Mouse (Mus musculus) kidney, embryonic 15.5 days (tissue): ENCODE results near the gene Cacna2d1. TPM values are rescaled to one million over a fixed set of nuclear protein-coding genes. Genes with fewer than 3 reads are reported as not detected.

Source experiments
- ATAC-seq: fragments of 200-750 bp; cut with Nextera tagmentation; replicated peaks from 2 replicates; pipeline ENCODE4 v1.8.0; 2017; ENCODE audit warnings: moderate TSS enrichment; ENCODE audit not compliant: low FRiP score
- H3K27ac ChIP-seq: fragments of 300-500 bp; sonication (generic); 2 replicates; pipeline ENCODE4 v1.5.1; 2015; ENCODE audit warnings: mild to moderate bottlenecking, inconsistent platforms
- H3K27me3 ChIP-seq: fragments of 300-500 bp; sonication (generic); 2 replicates; pipeline ENCODE4 v1.6.1; 2015; ENCODE audit warnings: inconsistent platforms
- H3K36me3 ChIP-seq: fragments of 300-500 bp; sonication (generic); 2 replicates; pipeline ENCODE4 v1.6.1; 2015; ENCODE audit warnings: inconsistent platforms
- H3K4me1 ChIP-seq: fragments of 300-500 bp; sonication (generic); 2 replicates; pipeline ENCODE4 v1.6.1; 2015; ENCODE audit warnings: inconsistent platforms
- H3K4me2 ChIP-seq: fragments of 300-500 bp; sonication (generic); 2 replicates; pipeline ENCODE4 v1.6.1; 2015; ENCODE audit warnings: moderate library complexity, mild to moderate bottlenecking, inconsistent platforms
- H3K4me3 ChIP-seq: fragments of 300-500 bp; sonication (generic); replicated peaks from 2 replicates; pipeline ENCODE4 v1.5.1; 2015; ENCODE audit warnings: mild to moderate bottlenecking, inconsistent platforms
- H3K9ac ChIP-seq: fragments of 300-500 bp; sonication (generic); 2 replicates; pipeline ENCODE4 v1.6.1; 2015; ENCODE audit warnings: mild to moderate bottlenecking, inconsistent platforms
- H3K9me3 ChIP-seq: fragments of 300-500 bp; sonication (generic); replicated peaks from 2 replicates; pipeline ENCODE4 v1.6.1; 2016; ENCODE audit warnings: inconsistent platforms
- WGBS: fragments of 180-500 bp; shearing (Covaris S2); methylation state at CpG from one replicate; pipeline ENCODE4 v1.1.7; 2015; ENCODE audit warnings: mixed read lengths; 5-methylcytosine and 5-hydroxymethylcytosine counted together
- polyA plus RNA-seq: library from polyadenylated mRNA; unstranded; fragments of >200 nt; fragmentation: Nextera tagmentation; extraction: Ambion mirVana; gene quantifications from 2 replicates; pipeline ENCODE4 v1.2.1, GENCODE M21; 2015

Gene Cacna2d1
- polyA plus RNA-seq, 1 experiment from 2014 or later: 18.4 TPM

GRCm38 (mm10) chr5:16189878-16190277 is 255.4 kb downstream of the Cacna2d1 start:
- 47% methylated on average over 4 of the region's 4 CpGs for whole genome bisulfite sequencing
- no peak overlapping the region for H3K9ac ChIP-seq
- ATAC-seq: no peak
- no peaks in the 10 kb centered on the region for H3K36me3 ChIP-seq
- no peaks in the 10 kb centered on the region for H3K27me3 ChIP-seq
- H3K27ac ChIP-seq: no peak overlapping the region
- H3K4me1 ChIP-seq: no peaks in the 10 kb centered on the region
- no peaks in the 10 kb centered on the region for H3K9me3 ChIP-seq
- no peak overlapping the region for H3K4me2 ChIP-seq
- H3K4me3 ChIP-seq: no peak overlapping the region

- Histone ChIP-seq H3K9me3 (no peaks in the 10 kb centered on the region), H3K4me1 (no peaks in the 10 kb centered on the region), H3K27me3 (no peaks in the 10 kb centered on the region), H3K9ac (no peak overlapping the region), H3K4me2 (no peak overlapping the region), H3K27ac (no peak overlapping the region), H3K4me3 (no peak overlapping the region), H3K36me3 (no peaks in the 10 kb centered on the region)
- no peak for ATAC-seq
- 87% methylated on average over 3 of the region's 3 CpGs for WGBS
Observed at GRCm38 (mm10) chr5:16191165-16191564, 256.7 kb downstream of the Cacna2d1 start.

GRCm38 (mm10) chr5:16199816-16200215 is 265.3 kb downstream of the Cacna2d1 start:
- no peaks in the 10 kb centered on the region for H3K27me3 ChIP-seq
- H3K4me3 ChIP-seq: no peak overlapping the region
- H3K36me3 ChIP-seq: no peaks in the 10 kb centered on the region
- no peak overlapping the region for H3K27ac ChIP-seq
- no peaks in the 10 kb centered on the region for H3K9me3 ChIP-seq
- H3K9ac ChIP-seq: no peak overlapping the region
- no peak for ATAC-seq
- WGBS: 56% methylated on average over 2 of the region's 2 CpGs
- no peak overlapping the region for H3K4me2 ChIP-seq
- H3K4me1 ChIP-seq: no peaks in the 10 kb centered on the region

- no peak for ATAC-seq
- H3K9ac ChIP-seq: no peak overlapping the region
- no peak overlapping the region for H3K4me3 ChIP-seq
- no peaks in the 10 kb centered on the region for H3K36me3 ChIP-seq
- no peaks in the 10 kb centered on the region for H3K27me3 ChIP-seq
- no peak overlapping the region for H3K27ac ChIP-seq
- H3K9me3 ChIP-seq: no peaks in the 10 kb centered on the region
- no peaks in the 10 kb centered on the region for H3K4me1 ChIP-seq
- 84% methylated on average over 4 of the region's 4 CpGs for WGBS
- H3K4me2 ChIP-seq: no peak overlapping the region
Observed at GRCm38 (mm10) chr5:16221960-16222359, 287.5 kb downstream of the Cacna2d1 start.

- WGBS: 78% methylated on average over 2 of the region's 2 CpGs
- no peaks in the 10 kb centered on the region for H3K4me1 ChIP-seq
- H3K27me3 ChIP-seq: no peaks in the 10 kb centered on the region
- ATAC-seq: no peak
- no peak overlapping the region for H3K4me2 ChIP-seq
- H3K9me3 ChIP-seq: no peaks in the 10 kb centered on the region
- H3K36me3 ChIP-seq: no peaks in the 10 kb centered on the region
- H3K4me3 ChIP-seq: no peak overlapping the region
- H3K27ac ChIP-seq: no peak overlapping the region
- no peak overlapping the region for H3K9ac ChIP-seq
Observed at GRCm38 (mm10) chr5:16225359-16225758, 290.9 kb downstream of the Cacna2d1 start.

GRCm38 (mm10) chr5:16229384-16229783 is 294.9 kb downstream of the Cacna2d1 start:
- H3K27ac ChIP-seq: no peak overlapping the region
- WGBS: 85% methylated on average over 3 of the region's 3 CpGs
- H3K9ac ChIP-seq: no peak overlapping the region
- H3K4me1 ChIP-seq: no peaks in the 10 kb centered on the region
- no peaks in the 10 kb centered on the region for H3K27me3 ChIP-seq
- H3K9me3 ChIP-seq: no peaks in the 10 kb centered on the region
- H3K4me2 ChIP-seq: no peak overlapping the region
- ATAC-seq: no peak
- no peaks in the 10 kb centered on the region for H3K36me3 ChIP-seq
- no peak overlapping the region for H3K4me3 ChIP-seq

GRCm38 (mm10) chr5:16231477-16231876 is 297.0 kb downstream of the Cacna2d1 start:
- Histone ChIP-seq H3K4me1 (no peaks in the 10 kb centered on the region), H3K9ac (no peak overlapping the region), H3K4me3 (no peak overlapping the region), H3K27me3 (no peaks in the 10 kb centered on the region), H3K27ac (no peak overlapping the region), H3K9me3 (no peaks in the 10 kb centered on the region), H3K36me3 (no peaks in the 10 kb centered on the region), H3K4me2 (no peak overlapping the region)
- ATAC-seq: no peak
- WGBS: 91% methylated on average over 9 of the region's 9 CpGs

- Histone ChIP-seq H3K27ac (no peak overlapping the region), H3K4me3 (no peak overlapping the region), H3K36me3 (no peaks in the 10 kb centered on the region), H3K4me2 (no peak overlapping the region), H3K9me3 (no peaks in the 10 kb centered on the region), H3K4me1 (0 out of 2 replicates have a peak, but pooled peaks cover 3% of the 10 kb centered on the region), H3K9ac (no peak overlapping the region), H3K27me3 (no peaks in the 10 kb centered on the region)
- ATAC-seq: no peak
- 80% methylated on average over 6 of the region's 6 CpGs for WGBS
Observed at GRCm38 (mm10) chr5:16234891-16235290, 300.4 kb downstream of the Cacna2d1 start.

GRCm38 (mm10) chr5:16235864-16236263 is 301.4 kb downstream of the Cacna2d1 start:
- Histone ChIP-seq H3K4me2 (no peak overlapping the region), H3K36me3 (no peaks in the 10 kb centered on the region), H3K9me3 (no peaks in the 10 kb centered on the region), H3K4me1 (0 out of 2 replicates have a peak, but pooled peaks cover 3% of the 10 kb centered on the region), H3K9ac (no peak overlapping the region), H3K27ac (no peak overlapping the region), H3K4me3 (no peak overlapping the region), H3K27me3 (no peaks in the 10 kb centered on the region)
- no peak for ATAC-seq
- 81% methylated on average over 2 of the region's 2 CpGs for WGBS

GRCm38 (mm10) chr5:16236608-16237007 is 302.1 kb downstream of the Cacna2d1 start:
- Histone ChIP-seq H3K9ac (no peak overlapping the region), H3K9me3 (no peaks in the 10 kb centered on the region), H3K36me3 (no peaks in the 10 kb centered on the region), H3K27ac (no peak overlapping the region), H3K4me1 (0 out of 2 replicates have a peak, but pooled peaks cover 3% of the 10 kb centered on the region), H3K4me2 (no peak overlapping the region), H3K4me3 (no peak overlapping the region), H3K27me3 (no peaks in the 10 kb centered on the region)
- ATAC-seq: no peak
- WGBS: 88% methylated on average over 4 of the region's 4 CpGs

GRCm38 (mm10) chr5:16237972-16238371 is 303.5 kb downstream of the Cacna2d1 start:
- Histone ChIP-seq H3K4me3 (no peak overlapping the region), H3K9ac (no peak overlapping the region), H3K9me3 (no peaks in the 10 kb centered on the region), H3K27ac (no peak overlapping the region), H3K4me2 (no peak overlapping the region), H3K27me3 (no peaks in the 10 kb centered on the region), H3K36me3 (no peaks in the 10 kb centered on the region), H3K4me1 (0 out of 2 replicates have a peak, but pooled peaks cover 3% of the 10 kb centered on the region)
- 49% methylated on average over 5 of the region's 5 CpGs for WGBS
- no peak; the same call in 1 of the 2 replicates for ATAC-seq

GRCm38 (mm10) chr5:16240255-16240654 is 305.8 kb downstream of the Cacna2d1 start:
- 84% methylated on average over 3 of the region's 3 CpGs for WGBS
- Histone ChIP-seq H3K4me1 (0 out of 2 replicates have a peak, but pooled peaks cover 3% of the 10 kb centered on the region), H3K9me3 (no peaks in the 10 kb centered on the region), H3K27me3 (no peaks in the 10 kb centered on the region), H3K36me3 (no peaks in the 10 kb centered on the region), H3K4me3 (no peak overlapping the region), H3K27ac (no peak overlapping the region), H3K4me2 (no peak overlapping the region), H3K9ac (no peak overlapping the region)
- ATAC-seq: no peak

- ATAC-seq: no peak
- 72% methylated on average over 2 of the region's 2 CpGs for WGBS
Observed at GRCm38 (mm10) chr5:16243599-16243998, 309.1 kb downstream of the Cacna2d1 start.

More at GRCm38 (mm10) chr5:16243599-16243998, 309.1 kb downstream of the Cacna2d1 start:
- H3K4me1 ChIP-seq: no peaks in the 10 kb centered on the region
- H3K27me3 ChIP-seq: no peaks in the 10 kb centered on the region
- no peak overlapping the region for H3K9ac ChIP-seq
- no peaks in the 10 kb centered on the region for H3K36me3 ChIP-seq
- no peak overlapping the region for H3K4me2 ChIP-seq
- no peaks in the 10 kb centered on the region for H3K9me3 ChIP-seq
- H3K27ac ChIP-seq: no peak overlapping the region
- no peak overlapping the region for H3K4me3 ChIP-seq
